Mouse (Mus musculus): Measurements from ENCODE around the gene Zfp958.

Zfp958 gene

DNA sequence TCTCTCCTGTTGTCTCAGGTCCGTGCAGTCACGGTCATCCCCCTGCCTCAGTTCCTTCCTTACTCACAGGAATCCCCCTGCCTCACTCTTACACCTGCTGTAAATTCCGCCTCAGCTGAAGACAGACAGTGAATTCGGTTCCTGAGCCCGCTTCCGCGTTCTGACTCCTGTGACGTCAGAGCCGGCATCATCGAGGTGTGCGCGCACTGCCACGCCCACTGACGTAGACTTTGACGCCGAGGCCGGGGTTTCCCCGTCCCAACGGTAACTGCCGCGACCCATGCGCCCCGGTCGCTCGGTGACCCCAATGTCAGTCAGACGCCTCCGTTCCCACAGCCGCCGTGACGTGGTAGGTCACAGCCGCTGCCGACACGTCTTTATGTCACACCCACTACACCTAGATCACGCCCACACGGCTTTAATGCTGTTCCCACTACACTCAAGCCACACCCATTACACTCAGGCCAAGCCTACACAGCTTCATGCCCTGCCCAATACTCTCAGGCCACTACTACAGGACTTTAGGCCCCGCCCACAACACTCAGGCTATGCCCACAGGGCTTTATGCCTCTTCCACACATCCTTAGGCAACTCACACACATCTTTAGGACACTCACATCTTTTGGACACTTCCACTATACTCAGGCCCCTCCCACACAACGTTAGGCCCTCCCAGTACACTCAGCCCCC lies 65.4 kb downstream of the Zfp958 start:
- POLR2A ChIA-PET: interaction anchor here in 3 of 4 experiments (0.9 to 3.2 kb wide), 21 partner anchors 10 to 1080 kb away, joined by 3 to 35 read pairs (median 6); partner anchors contain the start of genes Zfp958 (in 3 of the 3), Evi5l (in 1 of the 3), Gm49320 (in 1 of the 3) and Map2k7 (in 1 of the 3)
- CTCF ChIA-PET: interaction anchor here in 1 of 4 experiments (0.6 kb wide), 1 partner anchor 510 kb away, joined by 11 read pairs; no protein-coding TSS in a partner anchor

DNA sequence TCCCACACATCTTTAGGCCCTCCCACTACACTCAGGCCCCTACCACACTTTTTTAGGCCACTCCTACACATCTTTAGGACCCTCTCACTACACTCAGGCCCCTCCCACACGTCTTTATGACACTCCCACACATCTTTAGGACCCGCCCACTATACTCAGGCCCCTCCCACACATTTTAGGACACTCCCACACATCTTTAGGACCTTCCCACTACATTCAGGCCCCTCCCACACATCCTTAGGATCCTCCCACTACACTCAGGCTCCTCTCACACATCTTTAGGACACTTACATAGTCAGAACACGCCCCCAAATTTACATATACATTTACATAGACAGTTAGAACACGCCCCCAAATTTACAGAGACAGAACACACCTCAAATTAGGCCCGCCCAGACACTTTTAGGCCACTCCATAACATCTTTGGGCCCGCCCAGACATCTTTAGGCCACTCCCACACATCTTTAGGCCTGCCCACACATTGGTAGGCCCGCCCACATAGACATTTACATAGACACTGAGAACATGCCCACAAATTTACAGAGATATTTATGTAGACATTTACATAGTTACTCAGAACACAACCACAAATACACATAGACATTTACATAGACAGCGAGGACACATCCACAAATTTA lies 66.1 kb downstream of the Zfp958 start:
- ChIA-PET POLR2A (interaction anchor here in 2 of 4 experiments (1.1 to 2.1 kb wide), 5 partner anchors 10 to 309 kb away, joined by 3 to 16 read pairs (median 7); no protein-coding TSS in a partner anchor), CTCF (no interaction called here)

DNA sequence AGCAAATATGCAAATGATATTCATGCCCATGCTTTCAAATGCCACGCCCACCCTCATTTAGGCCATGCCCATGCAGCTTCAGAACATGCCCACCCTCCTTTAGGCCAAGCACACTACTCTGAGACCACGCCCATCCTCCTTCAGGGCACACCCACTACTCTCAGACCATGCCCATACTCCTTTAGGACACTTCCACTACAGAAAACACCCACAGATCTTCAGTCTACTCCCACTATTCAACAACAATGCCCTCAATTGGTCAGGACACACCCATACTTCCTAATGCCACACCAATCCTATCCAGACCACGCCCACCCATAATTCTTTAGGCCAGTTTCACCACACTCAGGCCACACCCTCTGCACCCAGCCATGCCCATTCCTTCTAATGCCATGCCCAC lies 66.8 kb downstream of the Zfp958 start:
- CTCF ChIA-PET: no interaction called here
- POLR2A ChIA-PET: no interaction called here
